Mouse (Mus musculus) heart, postnatal 0 days (tissue): Measurements from ENCODE around the gene Fam117b.

ENCODE experiments used
- CTCF ChIP-seq: IDR thresholded peaks from 2 replicates; pipeline ENCODE4 v1.5.1; 2016; ENCODE audit warnings: antibody characterized with exemption, control low read depth, low read depth
- EP300 ChIP-seq: IDR thresholded peaks from 2 replicates; pipeline ENCODE4 v1.6.1; 2016; ENCODE audit warnings: antibody characterized with exemption, low read depth

- TF ChIP-seq CTCF (no peak), EP300 (no peak)
Measured at GRCm38 (mm10) chr1:59899679-59900078, 13.1 kb upstream of the Fam117b start.
